Mouse (Mus musculus) small intestine, adult 2 months (tissue): Measurements from ENCODE around the gene Zfp827. TPM values are rescaled to one million over a fixed set of nuclear protein-coding genes. Genes with fewer than 3 reads are reported as not detected.
A peak's percentile ranks its signal among the peaks of the same experiment; 100 is the strongest.

Experiments
- H3K27ac ChIP-seq: fragments of 200-500 bp; 2 replicates; pipeline ENCODE4 v1.5.1; 2012; ENCODE audit warnings: low read depth, low read length, control low read depth, inconsistent platforms; ENCODE audit not compliant: insufficient read depth
- H3K27me3 ChIP-seq: fragments of 200-500 bp; 2 replicates; pipeline ENCODE4 v1.6.1; 2012; ENCODE audit warnings: mild to moderate bottlenecking, moderate library complexity, low read length, inconsistent platforms; ENCODE audit not compliant: control insufficient read depth, insufficient read depth
- H3K36me3 ChIP-seq: fragments of 200-500 bp; 2 replicates; pipeline ENCODE4 v1.6.1; 2012; ENCODE audit warnings: mild to moderate bottlenecking, low read length, control low read depth, inconsistent platforms; ENCODE audit not compliant: control insufficient read depth, insufficient read depth
- H3K4me1 ChIP-seq: fragments of 200-500 bp; 2 replicates; pipeline ENCODE4 v1.6.1; 2012; ENCODE audit warnings: low read length, inconsistent platforms, mixed read lengths; ENCODE audit not compliant: control insufficient read depth, insufficient read depth, insufficient read length
- H3K4me3 ChIP-seq: fragments of 200-500 bp; 2 replicates; pipeline ENCODE4 v1.5.1; 2012; ENCODE audit warnings: low read depth, mild to moderate bottlenecking, control low read depth, inconsistent platforms, low read length, moderate library complexity
- CTCF ChIP-seq: fragments of 200-500 bp; IDR thresholded peaks from 2 replicates; pipeline ENCODE4 v1.5.1; 2012; ENCODE audit warnings: low read depth, mild to moderate bottlenecking, control low read depth, inconsistent platforms, low read length, moderate library complexity, mixed read lengths; ENCODE audit not compliant: insufficient replicate concordance, insufficient read length; ENCODE audit errors: extremely low read depth
- POLR2A ChIP-seq: fragments of 200-500 bp; IDR thresholded peaks from 2 replicates; pipeline ENCODE4 v1.6.1; 2012; ENCODE audit warnings: low read depth, mild to moderate bottlenecking, control low read depth, inconsistent platforms, low read length, moderate library complexity
- WGBS: fragments of 180-500 bp; shearing (Covaris S2); methylation state at CpG from one replicate; pipeline ENCODE4 v1.1.7; 2018; 5-methylcytosine and 5-hydroxymethylcytosine counted together
- polyA plus RNA-seq: library from polyadenylated mRNA; depleted of rRNA; stranded (reverse); fragments of >200 nt; gene quantifications from 2 replicates; pipeline ENCODE4 v1.2.3, GENCODE M21; 2012

Zfp827 gene
- polyA plus RNA-seq, 1 experiment, result 16.9 TPM

- no peak for TF ChIP-seq POLR2A
- no peak for TF ChIP-seq CTCF
- peaks cover 25% of the 10 kb centered on the region for H3K36me3 ChIP-seq
- no peak overlapping the region for H3K27ac ChIP-seq
- WGBS, result 50% methylated on average over 11 of the region's 11 CpGs
- no peaks in the 10 kb centered on the region for H3K27me3 ChIP-seq
- H3K4me1 ChIP-seq, result no peaks in the 10 kb centered on the region
- no peak overlapping the region for H3K4me3 ChIP-seq
Measured at GRCm38 (mm10) chr8:79096970-79097369, 68.7 kb downstream of the Zfp827 start.

GRCm38 (mm10) chr8:79102707-79103106 is 74.5 kb downstream of the Zfp827 start:
- peak overlapping the region; percentile 97; the same call in 1 of the 2 replicates for H3K27ac ChIP-seq
- peaks cover 23% of the 10 kb centered on the region; the same call in 1 of the 2 replicates for H3K4me1 ChIP-seq
- TF ChIP-seq POLR2A, result no peak
- TF ChIP-seq CTCF, result no peak
- H3K4me3 ChIP-seq, result no peak overlapping the region
- H3K36me3 ChIP-seq, result peaks cover 6% of the 10 kb centered on the region
- WGBS, result 55% methylated on average over 4 of the region's 4 CpGs
- H3K27me3 ChIP-seq, result no peaks in the 10 kb centered on the region

DNA sequence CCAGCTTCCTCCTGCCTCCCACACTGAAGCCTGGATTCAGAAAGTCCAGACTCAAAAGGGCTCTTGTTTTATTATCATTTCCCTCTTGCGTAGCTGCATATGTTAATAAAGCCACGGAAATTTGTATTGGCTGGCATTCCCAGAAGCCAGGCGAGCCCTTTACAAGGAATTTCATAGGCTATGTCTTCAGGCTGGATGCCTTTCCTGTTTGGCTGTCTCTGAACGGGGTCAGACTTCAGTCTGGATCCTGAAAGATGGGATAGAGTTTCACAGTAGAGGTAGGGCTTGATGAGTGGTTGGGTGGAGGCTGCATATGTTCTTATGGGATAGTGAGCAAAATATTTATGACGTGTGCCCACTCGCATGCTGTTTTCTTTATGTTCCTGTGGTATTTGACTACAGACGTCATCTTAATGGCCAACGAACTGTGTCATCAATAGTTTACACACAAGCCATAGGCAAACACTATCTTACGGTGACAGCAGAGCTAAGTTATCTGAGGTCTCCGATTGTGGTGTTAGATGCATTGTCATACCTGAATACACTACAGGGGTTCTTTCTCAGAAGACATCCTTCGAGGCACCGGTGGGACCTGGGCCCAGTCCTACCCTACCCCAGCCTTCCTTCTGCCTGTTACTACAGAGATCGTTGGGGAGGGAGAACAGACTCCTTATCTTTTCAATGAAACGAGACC is 75.1 kb downstream of the Zfp827 start:
- 49% methylated on average over 14 of the region's 14 CpGs for WGBS
- peak overlapping the region; percentile 97 for H3K27ac ChIP-seq
- peaks cover 6% of the 10 kb centered on the region for H3K36me3 ChIP-seq
- no peak overlapping the region for H3K4me3 ChIP-seq
- no peaks in the 10 kb centered on the region for H3K27me3 ChIP-seq
- TF ChIP-seq CTCF (no peak), POLR2A (no peak)
- H3K4me1 ChIP-seq, result peaks cover 23% of the 10 kb centered on the region; the same call in 1 of the 2 replicates

DNA sequence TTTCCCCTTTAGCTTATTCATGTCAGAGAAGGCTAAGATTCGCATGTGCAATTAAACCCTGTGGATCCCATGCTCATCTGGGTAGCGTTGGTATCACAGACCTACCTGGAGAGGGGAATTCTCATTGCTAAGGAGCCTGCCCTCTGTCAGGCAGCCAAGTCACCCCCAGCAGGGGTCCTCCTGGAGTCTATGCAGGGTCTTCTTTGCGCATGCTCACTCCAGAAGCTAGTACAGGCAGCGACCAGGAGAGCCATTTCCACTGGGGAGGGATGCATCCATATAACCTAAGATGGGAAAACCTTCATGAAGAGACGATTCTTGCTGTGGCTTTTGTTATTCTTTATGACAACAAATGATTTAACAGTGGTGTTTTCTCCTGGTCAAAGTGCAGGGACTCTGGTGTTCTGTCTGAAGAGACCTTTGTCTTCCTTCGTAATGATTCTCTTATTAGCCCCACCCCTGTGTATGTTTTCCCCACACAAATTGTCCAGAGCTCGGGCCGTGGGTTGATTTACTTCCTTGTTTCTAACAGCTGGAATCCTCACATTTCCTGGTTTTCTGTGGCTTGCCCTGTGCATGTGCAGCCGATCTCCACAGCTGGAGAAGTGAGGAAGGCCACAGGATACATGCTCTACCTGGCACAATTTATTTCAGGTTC is 75.8 kb downstream of the Zfp827 start:
- WGBS, result 27% methylated on average over 9 of the region's 9 CpGs
- peaks cover 6% of the 10 kb centered on the region for H3K36me3 ChIP-seq
- no peaks in the 10 kb centered on the region for H3K27me3 ChIP-seq
- TF ChIP-seq CTCF (no peak), POLR2A (no peak)
- peak overlapping the region; percentile 97 for H3K27ac ChIP-seq
- peaks cover 23% of the 10 kb centered on the region; the same call in 1 of the 2 replicates for H3K4me1 ChIP-seq
- peak overlapping the region; percentile 37 for H3K4me3 ChIP-seq

- Histone ChIP-seq H3K4me1 (peaks cover 23% of the 10 kb centered on the region; the same call in 1 of the 2 replicates), H3K27ac (peak overlapping the region; percentile 97), H3K27me3 (no peaks in the 10 kb centered on the region), H3K4me3 (no peak overlapping the region; the same call in 1 of the 2 replicates), H3K36me3 (peaks cover 6% of the 10 kb centered on the region)
- 25% methylated on average over 9 of the region's 9 CpGs for WGBS
- TF ChIP-seq POLR2A (no peak), CTCF (no peak)
Measured at GRCm38 (mm10) chr8:79104634-79105033, 76.4 kb downstream of the Zfp827 start.

- Histone ChIP-seq H3K27me3 (no peaks in the 10 kb centered on the region), H3K4me3 (no peak overlapping the region), H3K36me3 (peaks cover 2% of the 10 kb centered on the region; the same call in 1 of the 2 replicates), H3K27ac (peak overlapping the region; percentile 97), H3K4me1 (peaks cover 23% of the 10 kb centered on the region; the same call in 1 of the 2 replicates)
- no peak for TF ChIP-seq POLR2A
- no peak for TF ChIP-seq CTCF
- WGBS, result 37% methylated on average over 10 of the region's 10 CpGs
Measured at GRCm38 (mm10) chr8:79105186-79105585, 76.9 kb downstream of the Zfp827 start.

- Histone ChIP-seq H3K36me3 (no peaks in the 10 kb centered on the region), H3K27ac (peak overlapping the region; percentile 31; the same call in 1 of the 2 replicates), H3K27me3 (no peaks in the 10 kb centered on the region), H3K4me1 (peaks cover 27% of the 10 kb centered on the region), H3K4me3 (no peak overlapping the region)
- 42% methylated on average over 8 of the region's 8 CpGs for WGBS
- no peak for TF ChIP-seq POLR2A
- TF ChIP-seq CTCF, result no peak
Measured at GRCm38 (mm10) chr8:79111461-79111860, 83.2 kb downstream of the Zfp827 start.
